In genomic region chr7:102250631-102251214, GRCm38 (mm10) we compare ENCODE assay signal across 8 mouse cellular contexts. TPM values are rescaled to one million over a fixed set of nuclear protein-coding genes. Genes with fewer than 3 reads are reported as not detected.
DNase-seq lines count a peak whose midpoint lies in the region; ATAC-seq and TF ChIP-seq lines count a peak whose summit lies in the region.

No protein-coding gene starts in this region.

- H3K4me3 ChIP-seq in brown adipose tissue, adult 24 weeks (ENCODE audit: insufficient read depth, low read depth, low read length) = peak overlapping the region; percentile 91
- H3K4me3 ChIP-seq in erythroblast, embryonic 14.5 days (replicated peaks) = peak overlapping the region; percentile 86
- peak overlapping the region; percentile 93 for H3K4me3 ChIP-seq in heart, embryonic 11.5 days (ENCODE audit: low read depth, low read length)
- H3K4me3 ChIP-seq in kidney, embryonic 15.5 days (replicated peaks) = peak overlapping the region; percentile 82
- peak overlapping the region; percentile 85 for H3K4me3 ChIP-seq in limb, embryonic 14.5 days (replicated peaks; ENCODE audit: low read length)
- peak overlapping the region; percentile 61 for H3K4me3 ChIP-seq in midbrain, embryonic 15.5 days

- H3K9ac ChIP-seq in heart, embryonic 11.5 days (ENCODE audit: low read depth, low read length) = peak overlapping the region; percentile 85
- peak overlapping the region; percentile 88 for H3K9ac ChIP-seq in kidney, embryonic 15.5 days
- H3K9ac ChIP-seq in limb, embryonic 14.5 days (ENCODE audit: low read depth, low read length, severe bottlenecking) = peak overlapping the region; percentile 86
- H3K9ac ChIP-seq in midbrain, embryonic 15.5 days = peak overlapping the region; percentile 67

- under 1% methylated on average over 33 of the region's 33 CpGs for WGBS in heart, embryonic 11.5 days (ENCODE audit: insufficient replicate concordance)
- WGBS in kidney, embryonic 15.5 days = under 1% methylated on average over 33 of the region's 33 CpGs
- under 1% methylated on average over 20 of the region's 33 CpGs for WGBS in limb, embryonic 14.5 days
- under 1% methylated on average over 32 of the region's 33 CpGs for WGBS in midbrain, embryonic 15.5 days

- H3K9me3 ChIP-seq in erythroblast, embryonic 14.5 days (ENCODE audit: control insufficient read depth, low read length) = no peaks in the 10 kb centered on the region
- H3K9me3 ChIP-seq in heart, embryonic 11.5 days (replicated peaks; ENCODE audit: control insufficient read depth, low read length) = no peaks in the 10 kb centered on the region
- H3K9me3 ChIP-seq in kidney, embryonic 15.5 days (replicated peaks) = no peaks in the 10 kb centered on the region
- no peaks in the 10 kb centered on the region for H3K9me3 ChIP-seq in limb, embryonic 14.5 days (ENCODE audit: control insufficient read depth, low read length)
- no peaks in the 10 kb centered on the region for H3K9me3 ChIP-seq in midbrain, embryonic 15.5 days

- peak; percentile 90 to 94 for DNase-seq in CD8-positive naive resting alpha-beta T cell, adult 2 months (ENCODE audit: low read depth in 2 of 2, low spot score in 2 of 2)
- DNase-seq in limb, embryonic 14.5 days (ENCODE audit: low spot score) = peak; percentile 89
- peak; percentile 90 to 96 for DNase-seq in spleen, postnatal 4 days (ENCODE audit: low spot score in 2 of 2)

- H3K27me3 ChIP-seq in erythroblast, embryonic 14.5 days (ENCODE audit: control insufficient read depth) = no peaks in the 10 kb centered on the region
- no peaks in the 10 kb centered on the region for H3K27me3 ChIP-seq in heart, embryonic 11.5 days (ENCODE audit: control insufficient read depth, insufficient read depth, low read length)
- H3K27me3 ChIP-seq in kidney, embryonic 15.5 days = no peaks in the 10 kb centered on the region
- H3K27me3 ChIP-seq in limb, embryonic 14.5 days (ENCODE audit: control insufficient read depth, insufficient read depth, low read length) = no peaks in the 10 kb centered on the region
- H3K27me3 ChIP-seq in midbrain, embryonic 15.5 days (replicated peaks) = no peaks in the 10 kb centered on the region

- H3K36me3 ChIP-seq in erythroblast, embryonic 14.5 days (ENCODE audit: control insufficient read depth) = peaks cover 23% of the 10 kb centered on the region
- no peaks in the 10 kb centered on the region for H3K36me3 ChIP-seq in heart, embryonic 11.5 days (ENCODE audit: control insufficient read depth, insufficient read depth, low read length)
- H3K36me3 ChIP-seq in kidney, embryonic 15.5 days = no peaks in the 10 kb centered on the region
- no peaks in the 10 kb centered on the region for H3K36me3 ChIP-seq in limb, embryonic 14.5 days (ENCODE audit: control insufficient read depth, insufficient read depth, low read length)
- H3K36me3 ChIP-seq in midbrain, embryonic 15.5 days (replicated peaks) = no peaks in the 10 kb centered on the region

- no peak for TF ChIP-seq POLR2A in limb, embryonic 14.5 days (IDR thresholded peaks at IDR 0.05; ENCODE audit: borderline replicate concordance, extremely low read depth, insufficient read depth, insufficient read length)

- peak overlapping the region; percentile 91 for H3K27ac ChIP-seq in brown adipose tissue, adult 24 weeks (replicated peaks; ENCODE audit: low read depth, low read length)
- H3K27ac ChIP-seq in heart, embryonic 11.5 days (ENCODE audit: low read depth, low read length) = peak overlapping the region; percentile 97
- H3K27ac ChIP-seq in kidney, embryonic 15.5 days = peak overlapping the region; percentile 98
- H3K27ac ChIP-seq in limb, embryonic 14.5 days (replicated peaks; ENCODE audit: low read depth, low read length) = peak overlapping the region; percentile 93
- H3K27ac ChIP-seq in midbrain, embryonic 15.5 days = peak overlapping the region; percentile 76

- H3K4me2 ChIP-seq in heart, embryonic 11.5 days = peak overlapping the region; percentile 74
- peak overlapping the region; percentile 88 for H3K4me2 ChIP-seq in kidney, embryonic 15.5 days
- peak overlapping the region; percentile 64 for H3K4me2 ChIP-seq in limb, embryonic 14.5 days (replicated peaks; ENCODE audit: low read depth, low read length, severe bottlenecking)
- H3K4me2 ChIP-seq in midbrain, embryonic 15.5 days = peak overlapping the region; percentile 94

- peaks cover 16% of the 10 kb centered on the region for H3K4me1 ChIP-seq in brown adipose tissue, adult 24 weeks (ENCODE audit: control insufficient read depth, insufficient read depth, insufficient read length, low read length)
- H3K4me1 ChIP-seq in erythroblast, embryonic 14.5 days (ENCODE audit: control insufficient read depth) = peaks cover 79% of the 10 kb centered on the region
- H3K4me1 ChIP-seq in heart, embryonic 11.5 days (ENCODE audit: control insufficient read depth, insufficient read depth, low read length) = peaks cover 37% of the 10 kb centered on the region
- H3K4me1 ChIP-seq in kidney, embryonic 15.5 days = peaks cover 36% of the 10 kb centered on the region
- H3K4me1 ChIP-seq in limb, embryonic 14.5 days (ENCODE audit: control insufficient read depth, insufficient read depth, low read length) = peaks cover 32% of the 10 kb centered on the region
- H3K4me1 ChIP-seq in midbrain, embryonic 15.5 days = peaks cover 20% of the 10 kb centered on the region

- ATAC-seq in heart, embryonic 11.5 days (replicated peaks; ENCODE audit: insufficient number of reproducible peaks, low FRiP score, low TSS enrichment) = peak; percentile 80
- ATAC-seq in kidney, embryonic 15.5 days (replicated peaks; ENCODE audit: low FRiP score) = peak; percentile 80
- peak; percentile 71 for ATAC-seq in limb, embryonic 14.5 days (ENCODE audit: low FRiP score, low read depth)
- peak; percentile 75 for ATAC-seq in midbrain, embryonic 15.5 days (replicated peaks)

RNA-seq across cellular contexts. Expression of gene Rhog, which starts 5.1 kb away (rescaled TPM):
- 25.4 and 29.6 TPM in 2 replicates for polyA plus RNA-seq in brown adipose tissue, adult 24 weeks (2012; ENCODE audit: insufficient read depth, insufficient read length, missing spikeins)
- 7.6 and 15.0 TPM in 2 replicates for polyA plus RNA-seq in erythroblast, embryonic 14.5 days (2012)
- 47.5 and 59.6 TPM in 2 replicates for polyA plus RNA-seq in heart, embryonic 11.5 days (2014; fragmentation: Nextera tagmentation; extraction: Ambion mirVana)
- 53.1 and 59.1 TPM in 2 replicates for polyA plus RNA-seq in kidney, embryonic 15.5 days (2015; fragmentation: Nextera tagmentation; extraction: Ambion mirVana)
- 48.7 and 55.6 TPM in 2 replicates for polyA plus RNA-seq in limb, embryonic 14.5 days (2012; rRNA removed)
- polyA plus RNA-seq in limb, embryonic 14.5 days (2014; fragmentation: Nextera tagmentation; extraction: Ambion mirVana) = 70.3 and 73.7 TPM in 2 replicates
- 15.1 and 16.1 TPM in 2 replicates for polyA plus RNA-seq in midbrain, embryonic 15.5 days (2015; fragmentation: Nextera tagmentation; extraction: Ambion mirVana)

RNA-seq across cellular contexts. Expression of gene Stim1, which starts 16.9 kb away (rescaled TPM):
- 46.5 and 52.6 TPM in 2 replicates for polyA plus RNA-seq in brown adipose tissue, adult 24 weeks (2012; ENCODE audit: insufficient read depth, insufficient read length, missing spikeins)
- 2.7 and 2.9 TPM in 2 replicates for polyA plus RNA-seq in erythroblast, embryonic 14.5 days (2012)
- 9.1 and 13.5 TPM in 2 replicates for polyA plus RNA-seq in heart, embryonic 11.5 days (2014; fragmentation: Nextera tagmentation; extraction: Ambion mirVana)
- 14.8 and 16.2 TPM in 2 replicates for polyA plus RNA-seq in kidney, embryonic 15.5 days (2015; fragmentation: Nextera tagmentation; extraction: Ambion mirVana)
- polyA plus RNA-seq in limb, embryonic 14.5 days (2012; rRNA removed) = 49.1 and 66.1 TPM in 2 replicates
- polyA plus RNA-seq in limb, embryonic 14.5 days (2014; fragmentation: Nextera tagmentation; extraction: Ambion mirVana) = 27.7 and 31.7 TPM in 2 replicates
- polyA plus RNA-seq in midbrain, embryonic 15.5 days (2015; fragmentation: Nextera tagmentation; extraction: Ambion mirVana) = 12.6 and 13.1 TPM in 2 replicates

RNA-seq across cellular contexts. Expression of gene Pgap2, which starts 40.7 kb away (rescaled TPM):
- 39.2 and 54.0 TPM in 2 replicates for polyA plus RNA-seq in brown adipose tissue, adult 24 weeks (2012; ENCODE audit: insufficient read depth, insufficient read length, missing spikeins)
- polyA plus RNA-seq in erythroblast, embryonic 14.5 days (2012) = 0.14 and 1.5 TPM in 2 replicates
- polyA plus RNA-seq in heart, embryonic 11.5 days (2014; fragmentation: Nextera tagmentation; extraction: Ambion mirVana) = 52.0 and 53.5 TPM in 2 replicates
- 72.3 and 75.2 TPM in 2 replicates for polyA plus RNA-seq in kidney, embryonic 15.5 days (2015; fragmentation: Nextera tagmentation; extraction: Ambion mirVana)
- polyA plus RNA-seq in limb, embryonic 14.5 days (2012; rRNA removed) = 77.1 and 108 TPM in 2 replicates
- polyA plus RNA-seq in limb, embryonic 14.5 days (2014; fragmentation: Nextera tagmentation; extraction: Ambion mirVana) = 94.2 and 102 TPM in 2 replicates
- polyA plus RNA-seq in midbrain, embryonic 15.5 days (2015; fragmentation: Nextera tagmentation; extraction: Ambion mirVana) = 59.2 and 59.5 TPM in 2 replicates

RNA-seq across cellular contexts. Expression of gene Nup98, which starts 40.7 kb away (rescaled TPM):
- polyA plus RNA-seq in brown adipose tissue, adult 24 weeks (2012; ENCODE audit: insufficient read depth, insufficient read length, missing spikeins) = 10.3 and 12.3 TPM in 2 replicates
- 0.17 and 0.18 TPM in 2 replicates for polyA plus RNA-seq in erythroblast, embryonic 14.5 days (2012)
- 36.1 and 36.5 TPM in 2 replicates for polyA plus RNA-seq in heart, embryonic 11.5 days (2014; fragmentation: Nextera tagmentation; extraction: Ambion mirVana)
- 39.0 TPM in 2 replicates for polyA plus RNA-seq in kidney, embryonic 15.5 days (2015; fragmentation: Nextera tagmentation; extraction: Ambion mirVana)
- 27.3 and 28.3 TPM in 2 replicates for polyA plus RNA-seq in limb, embryonic 14.5 days (2012; rRNA removed)
- 38.9 and 41.5 TPM in 2 replicates for polyA plus RNA-seq in limb, embryonic 14.5 days (2014; fragmentation: Nextera tagmentation; extraction: Ambion mirVana)
- polyA plus RNA-seq in midbrain, embryonic 15.5 days (2015; fragmentation: Nextera tagmentation; extraction: Ambion mirVana) = 19.6 and 21.5 TPM in 2 replicates

Comparison
In these comparisons a context has a peak if more than half of its experiments do, and no peak if none do; other contexts are left out.
1. Peak in every context shown above with its lines: DNase-seq, ATAC-seq, H3K4me3 ChIP-seq and H3K27ac ChIP-seq.
2. RNA of gene Pgap2, which starts 40.7 kb away (polyA plus RNA-seq): 77.1 to 108 TPM in limb, embryonic 14.5 days, 72.3 to 75.2 TPM in kidney, embryonic 15.5 days, 59.2 to 59.5 TPM in midbrain, embryonic 15.5 days, 39.2 to 54.0 TPM in brown adipose tissue, adult 24 weeks and 52.0 to 53.5 TPM in heart, embryonic 11.5 days; 0.14 to 1.5 TPM in erythroblast, embryonic 14.5 days; every median in the first group is over 10 times any median in the second.